Mouse (Mus musculus) gastrocnemius, postnatal 4 days (tissue): Measurements from ENCODE around the gene Epb41. TPM values are rescaled to one million over a fixed set of nuclear protein-coding genes. Genes with fewer than 3 reads are reported as not detected.

Experiments
- DNase-seq, 2 experiments: peaks; one replicate each; pipeline ENCODE4 v3.0.0; 2021 to 2022; ENCODE audit warnings: low spot score in 2 of 2, mixed read lengths in 2 of 2
- microRNA-seq: library from miRNA; unstranded; fragments of <30 nt; microRNA quantifications from one replicate; pipeline ENCODE4 v1.2.0, GENCODE M21; 2021
- total RNA-seq, 2 experiments: library from RNA; stranded (reverse); gene quantifications; 2 replicates each; pipeline ENCODE4 v1.2.3; 2021

The Epb41 gene
- total RNA-seq, 2 experiments from 2014 or later: 35.5 to 43.1 TPM

DNA sequence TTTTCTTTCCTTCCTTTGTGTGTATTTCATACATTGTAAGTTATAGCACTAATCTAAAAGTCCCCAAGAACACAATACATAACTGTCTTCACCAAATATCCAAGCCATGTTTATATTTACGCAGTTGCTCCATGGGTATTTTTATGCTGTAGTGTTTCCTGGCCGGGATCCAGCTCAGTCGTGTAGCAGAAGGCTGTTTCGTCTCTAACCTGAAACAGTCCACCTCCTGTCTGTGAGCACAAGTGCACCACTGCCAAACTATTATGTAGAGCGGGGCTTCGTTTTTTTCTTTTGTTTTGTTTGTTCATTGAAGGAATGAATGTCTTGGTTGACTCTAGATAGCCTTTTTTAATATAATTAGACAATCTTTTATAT, 176.0 kb downstream of the Epb41 start:
- DNase-seq: no peak

DNA sequence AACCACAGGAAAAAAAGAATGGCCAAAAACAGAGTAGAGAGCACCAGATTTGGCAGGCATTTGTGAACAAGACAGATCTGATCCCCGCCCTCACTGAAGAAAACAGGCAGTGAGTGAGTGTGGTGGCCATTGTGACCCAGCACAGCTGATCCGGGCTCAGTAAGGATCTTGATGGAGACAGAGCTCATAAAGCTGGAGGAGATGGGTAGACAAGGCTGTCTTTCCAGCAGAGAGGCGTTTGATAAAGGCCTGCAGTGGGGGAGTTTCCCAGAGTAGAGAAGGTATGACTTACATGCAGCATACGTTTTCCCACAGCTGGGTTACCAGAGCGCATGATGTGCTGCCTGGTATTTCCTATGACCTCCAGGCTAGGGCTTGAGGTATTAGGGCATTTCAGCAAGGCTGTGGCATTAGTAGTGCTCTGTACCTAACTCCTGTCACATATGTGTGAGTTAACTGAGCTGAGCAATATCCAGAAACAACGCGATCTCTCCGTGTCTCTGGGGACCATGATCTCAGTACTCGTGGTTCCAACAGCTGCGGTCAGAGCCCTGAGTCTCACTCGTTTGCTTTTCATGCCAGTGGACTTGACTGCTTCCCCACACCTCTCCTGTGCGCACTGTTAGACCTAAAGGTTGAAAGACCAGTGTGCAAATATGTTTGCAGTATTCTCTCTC, 176.5 kb downstream of the Epb41 start:
- no peak for DNase-seq

DNA sequence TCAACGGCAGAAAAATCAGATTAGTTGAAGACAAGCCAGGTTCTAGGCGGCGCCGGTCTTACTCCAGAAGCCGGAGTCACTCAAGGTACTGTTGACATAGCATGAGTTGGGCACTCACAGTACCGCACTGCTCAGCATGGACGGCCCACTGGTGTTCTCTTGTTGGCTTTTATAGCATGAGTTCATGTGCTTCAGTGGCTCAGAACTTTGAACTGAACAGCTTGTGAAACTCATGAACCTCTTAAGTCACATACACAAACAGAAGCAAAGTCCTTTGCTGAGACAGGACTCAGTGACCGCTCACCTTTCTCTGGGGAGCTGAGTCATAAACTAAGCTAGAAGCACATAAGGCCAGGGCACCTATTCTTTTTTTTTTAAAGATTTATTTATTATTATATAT, 177.3 kb downstream of the Epb41 start:
- DNase-seq: no peak

DNA sequence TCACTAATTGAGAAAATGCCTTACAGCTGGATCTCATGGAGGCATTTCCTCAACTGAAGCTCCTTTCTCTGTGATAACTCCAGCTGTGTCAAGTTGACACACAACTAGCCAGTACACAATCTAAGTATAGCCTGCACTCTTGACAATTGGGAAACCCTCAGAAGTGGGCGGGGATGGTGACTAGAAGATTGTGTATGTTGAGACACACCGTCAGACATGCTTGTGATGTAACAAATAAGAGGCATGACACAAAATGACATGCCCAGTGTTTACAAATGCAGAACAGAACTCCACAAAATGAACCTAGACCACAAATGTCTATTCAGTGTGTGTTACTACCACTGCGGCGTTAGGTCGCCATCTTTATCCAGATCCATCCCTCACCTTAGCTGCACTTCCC, 178.0 kb downstream of the Epb41 start:
- no peak for DNase-seq

DNA sequence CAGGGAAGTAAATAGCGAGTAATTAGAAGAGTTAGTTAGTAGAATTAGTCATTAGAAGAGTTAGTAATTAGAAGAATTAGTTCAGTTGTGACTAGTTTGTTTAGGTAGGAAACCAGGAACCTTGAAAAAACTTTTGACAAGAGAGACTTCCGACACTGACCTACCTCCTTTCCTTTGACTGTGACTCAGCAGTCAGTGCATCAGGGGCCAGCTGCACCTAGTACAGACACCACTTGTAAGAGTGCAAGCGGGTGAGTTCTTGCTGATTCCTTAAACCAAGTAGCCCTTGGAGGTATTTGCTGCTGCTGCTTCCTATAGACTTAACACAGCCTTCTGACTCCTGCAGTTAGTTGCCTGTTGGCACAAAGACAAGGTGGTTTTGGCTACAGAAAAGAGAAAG, 184.4 kb downstream of the Epb41 start:
- DNase-seq: no peak

DNA sequence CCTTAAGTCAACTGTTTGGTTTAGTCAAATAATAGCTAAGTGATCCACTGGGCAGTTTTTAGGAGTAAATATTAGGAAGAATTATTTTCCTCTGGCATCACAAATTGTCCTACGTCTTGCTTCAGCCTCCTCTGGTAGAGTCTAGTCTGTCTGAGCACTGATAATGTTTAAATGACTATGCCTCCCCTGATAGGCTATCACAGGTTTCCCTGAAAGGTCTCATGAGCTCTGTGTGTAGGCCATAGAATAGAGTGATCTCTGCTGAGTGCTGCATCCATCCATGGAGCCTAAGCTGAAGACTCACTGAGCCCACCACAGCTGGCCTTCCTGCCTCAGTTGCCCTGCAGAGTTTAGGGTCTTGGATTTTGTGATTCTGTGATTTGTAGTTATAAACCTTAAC, 186.6 kb downstream of the Epb41 start:
- no peak for DNase-seq

DNA sequence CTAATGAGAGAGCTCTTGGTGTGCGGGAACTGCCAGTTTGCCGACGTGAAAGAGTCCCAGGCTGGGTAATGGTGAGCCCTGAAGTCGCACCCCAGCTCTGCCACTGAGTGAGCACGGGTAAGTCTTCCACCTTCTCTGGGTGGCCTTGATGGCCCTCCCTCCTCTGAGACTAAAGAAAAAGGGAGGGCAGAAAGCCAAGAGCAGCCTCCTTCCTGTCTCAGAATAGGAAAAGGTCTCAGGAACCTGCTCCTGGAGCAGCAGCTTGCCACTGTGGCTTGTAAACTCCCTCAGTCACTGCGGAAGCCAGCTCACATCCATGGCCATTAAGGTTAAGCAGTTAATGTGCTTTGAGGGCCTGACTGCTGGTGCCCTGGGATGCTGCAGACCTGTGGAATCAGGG, 189.7 kb downstream of the Epb41 start:
- DNase-seq: no peak

DNA sequence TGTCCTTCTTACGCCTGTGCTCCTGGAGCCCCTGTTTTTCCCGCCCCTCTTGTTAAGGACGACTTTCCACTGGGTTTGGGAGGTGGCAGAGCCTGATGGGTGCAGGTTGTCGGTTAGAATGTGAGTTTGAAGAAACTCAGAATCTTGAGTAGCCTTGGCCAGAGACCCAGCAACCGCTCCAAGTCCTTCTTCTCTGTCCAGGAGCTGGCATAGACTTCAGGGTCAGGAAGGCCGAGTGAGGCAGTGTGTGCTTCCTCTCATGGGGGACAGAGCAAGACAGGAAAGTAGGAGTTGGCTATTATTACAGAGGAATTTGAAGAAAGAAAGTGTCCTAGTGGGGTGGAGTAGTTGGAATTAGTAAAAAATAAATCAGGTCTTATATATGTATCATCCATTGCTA, 191.6 kb downstream of the Epb41 start:
- no peak for DNase-seq

DNA sequence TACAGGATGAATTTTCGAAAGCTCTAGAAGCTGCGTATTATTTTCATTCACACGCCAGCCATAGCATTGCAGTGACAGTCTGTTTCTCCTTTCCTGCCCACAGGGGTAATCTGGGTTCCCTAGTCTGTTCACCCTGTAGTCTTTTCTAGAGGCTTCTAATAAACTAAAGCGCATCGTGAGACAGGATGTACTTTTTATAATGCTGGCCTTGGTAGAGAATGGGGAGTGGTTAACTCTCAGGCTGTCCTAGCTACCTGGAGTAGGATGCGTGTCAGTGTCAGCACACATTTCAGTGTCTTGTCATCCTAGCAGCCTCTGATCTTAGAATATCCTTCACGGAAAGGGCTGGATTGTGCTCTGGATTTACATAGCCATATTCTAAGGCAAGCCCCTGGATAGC, 193.8 kb downstream of the Epb41 start:
- no peak for DNase-seq

DNA sequence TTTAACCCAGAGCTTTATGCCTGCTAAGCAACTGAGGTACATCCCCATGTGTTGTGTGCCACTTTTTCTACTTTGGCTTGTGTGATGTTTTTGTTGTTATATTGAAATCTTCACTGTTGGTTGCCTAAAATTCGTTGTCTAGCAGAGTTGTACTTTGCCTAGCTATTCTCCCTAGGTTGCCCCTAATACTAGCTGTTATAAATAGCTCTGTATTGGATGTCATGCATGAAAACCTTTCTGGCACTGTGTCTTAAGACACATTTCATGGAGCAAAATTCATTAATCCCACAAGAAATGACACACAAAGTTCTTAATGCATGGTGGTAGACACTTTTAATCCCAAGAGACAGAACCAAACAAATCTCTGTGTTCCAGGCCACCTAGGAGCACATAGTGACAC, 195.4 kb downstream of the Epb41 start:
- DNase-seq: no peak

DNA sequence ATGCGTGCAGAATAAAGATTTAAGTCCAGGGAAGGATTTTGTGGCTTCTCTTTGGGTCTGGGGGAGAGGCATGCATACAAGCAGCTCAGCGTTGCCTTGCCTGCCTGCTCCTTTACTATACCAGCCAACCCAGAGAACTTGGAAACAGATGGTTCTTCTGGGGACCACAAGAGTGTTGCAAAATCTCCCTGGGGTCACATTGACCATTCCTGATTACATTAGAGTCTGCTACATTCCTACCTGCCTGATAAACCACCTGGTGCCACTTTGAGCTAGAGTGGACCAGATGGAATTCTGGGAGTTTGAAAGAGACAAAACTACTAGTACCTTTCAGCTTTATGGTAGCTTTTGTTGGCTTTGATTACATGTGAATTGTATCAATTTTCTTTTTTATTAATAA, 198.3 kb downstream of the Epb41 start:
- no peak for DNase-seq

DNA sequence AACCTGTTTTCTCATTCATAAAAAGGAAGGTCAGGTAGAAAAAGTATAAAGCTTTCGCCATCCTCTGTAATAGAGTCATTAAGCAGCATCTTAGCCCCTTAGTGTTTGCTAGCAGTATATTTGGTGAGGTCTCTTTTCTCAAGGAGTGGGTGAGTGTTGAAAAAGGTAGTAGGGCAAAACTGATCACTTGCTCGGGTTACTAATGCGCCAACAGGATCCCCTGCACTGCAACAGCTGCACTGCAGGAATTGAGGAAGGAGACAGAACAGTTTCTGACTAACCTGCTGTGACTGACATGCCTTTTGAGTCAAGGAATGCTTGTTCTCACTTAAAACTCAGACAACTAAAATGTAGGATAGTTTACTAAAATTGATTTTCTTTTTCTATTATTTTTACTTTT, 199.9 kb downstream of the Epb41 start:
- DNase-seq: no peak

DNA sequence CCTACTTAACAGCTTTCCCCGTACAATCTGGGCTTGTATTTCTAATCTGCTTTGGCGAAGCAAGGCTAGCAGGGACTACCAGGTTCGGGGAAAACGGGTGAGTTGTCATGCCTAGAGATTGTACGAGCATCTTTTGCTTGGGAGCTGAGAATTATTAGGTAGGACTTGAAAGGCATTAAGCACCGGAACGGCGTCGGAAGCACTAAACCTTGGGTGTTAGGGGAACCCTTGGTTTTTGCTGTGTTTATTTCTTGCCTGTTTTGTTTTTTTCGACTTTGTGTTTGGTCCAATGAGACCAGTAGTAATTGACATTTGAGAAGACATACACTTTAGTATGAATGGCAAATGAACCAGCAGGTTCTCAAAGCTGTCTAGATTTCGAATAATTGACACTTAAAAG, 200.6 kb downstream of the Epb41 start:
- no peak for DNase-seq

DNA sequence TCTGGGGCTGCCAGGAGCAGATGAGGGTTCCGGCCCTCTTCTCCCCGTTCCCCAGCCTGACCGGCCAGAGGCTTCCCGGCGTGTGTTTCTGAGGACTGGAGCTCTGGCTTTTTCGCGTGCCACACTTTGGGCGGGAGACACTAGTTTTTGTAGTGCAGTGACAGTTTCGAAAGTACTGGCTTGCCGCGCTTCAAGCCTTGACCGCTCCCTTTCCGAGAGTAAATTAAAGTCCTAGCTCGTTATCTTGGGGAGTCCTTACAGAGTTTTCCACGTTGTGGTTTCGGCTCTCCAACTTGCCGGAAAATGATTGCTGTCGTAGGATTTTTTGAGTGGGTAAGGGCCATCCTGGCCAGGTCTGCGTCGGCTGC, 201.0 kb downstream of the Epb41 start:
- DNase-seq: no peak

Small RNAs within 50 kb of the gene (microRNA-seq; reads per million reads assigned to microRNA genes)
- not detected for gene Gm27445

Other genes with a start within 250 kb of the Epb41 start
- gene Ptpru, start 237.0 kb downstream of the Epb41 start, total RNA-seq: 1 to 10 TPM; 1.3 to 1.4 TPM
- 10 to 100 TPM; 21.0 to 21.1 TPM for gene Mecr, start 231.9 kb downstream of the Epb41 start, total RNA-seq
- 10 to 100 TPM; 64.3 to 69.4 TPM for gene Srsf4, start 201.7 kb downstream of the Epb41 start, total RNA-seq
- 10 to 100 TPM in 1 of 2 experiments, 1 to 10 TPM in 1; 9.9 to 10.4 TPM for gene Tmem200b, start 153.6 kb downstream of the Epb41 start, total RNA-seq
- gene Gm10300, start 624 bp downstream of the Epb41 start, total RNA-seq: under 1 TPM in 1 of 2 experiments, not detected in 1; 0.10 TPM
- gene Oprd1, start 69.2 kb upstream of the Epb41 start, total RNA-seq: under 1 TPM in 1 of 2 experiments, not detected in 1; 0.16 TPM
- 10 to 100 TPM; 44.7 to 53.4 TPM for gene Ythdf2, start 137.0 kb upstream of the Epb41 start, total RNA-seq
- gene Gmeb1, start 186.3 kb upstream of the Epb41 start, total RNA-seq: 10 to 100 TPM; 18.7 to 19.5 TPM
- gene Taf12, start 199.1 kb upstream of the Epb41 start, total RNA-seq: 10 to 100 TPM; 26.6 to 29.2 TPM
- 1 to 10 TPM; 1.0 to 1.3 TPM for gene Rab42, start 228.1 kb upstream of the Epb41 start, total RNA-seq